Mouse (Mus musculus): ENCODE measurements around the gene Magi1. TPM values are rescaled to one million over a fixed set of nuclear protein-coding genes. Genes with fewer than 3 reads are reported as not detected.
A peak's percentile ranks its signal among the peaks of the same experiment; 100 is the strongest.

Gene Magi1
- polyA plus RNA-seq, 1 experiment from 2014 or later = 19.9 TPM

GRCm38 (mm10) chr6:93771081-93771480, 512.6 kb downstream of the Magi1 start:
- 43% methylated on average over 4 of the region's 4 CpGs for WGBS
- H3K27me3 ChIP-seq = no peaks in the 10 kb centered on the region
- H3K4me1 ChIP-seq = peaks cover 6% of the 10 kb centered on the region; the same call in 1 of the 2 replicates
- H3K9ac ChIP-seq = no peak overlapping the region
- H3K36me3 ChIP-seq = peaks cover 6% of the 10 kb centered on the region; the same call in 1 of the 2 replicates
- 0 out of 2 replicates have a peak, but pooled peaks cover 3% of the 10 kb centered on the region for H3K9me3 ChIP-seq
- no peak for ATAC-seq (ENCODE audit: insufficient number of reproducible peaks, insufficient read depth, low FRiP score, low TSS enrichment)
- no peak overlapping the region for H3K4me2 ChIP-seq (replicated peaks)
- no peak overlapping the region for H3K4me3 ChIP-seq
- H3K27ac ChIP-seq = no peak overlapping the region

- H3K27ac ChIP-seq = no peak overlapping the region
- 0 out of 2 replicates have a peak, but pooled peaks cover 3% of the 10 kb centered on the region for H3K9me3 ChIP-seq
- 71% methylated on average over 5 of the region's 5 CpGs for WGBS
- no peak overlapping the region for H3K4me2 ChIP-seq (replicated peaks)
- H3K36me3 ChIP-seq = peaks cover 6% of the 10 kb centered on the region; the same call in 1 of the 2 replicates
- no peak for ATAC-seq (ENCODE audit: insufficient number of reproducible peaks, insufficient read depth, low FRiP score, low TSS enrichment)
- no peak overlapping the region for H3K4me3 ChIP-seq
- H3K9ac ChIP-seq = no peak overlapping the region
- H3K27me3 ChIP-seq = no peaks in the 10 kb centered on the region
- H3K4me1 ChIP-seq = peaks cover 6% of the 10 kb centered on the region; the same call in 1 of the 2 replicates
Measured at GRCm38 (mm10) chr6:93770283-93771025, 513.3 kb downstream of the Magi1 start.

GRCm38 (mm10) chr6:93758114-93758513, 525.6 kb downstream of the Magi1 start:
- no peak overlapping the region for H3K4me3 ChIP-seq
- H3K36me3 ChIP-seq = peaks cover under 1% of the 10 kb centered on the region; the same call in 1 of the 2 replicates
- no peak overlapping the region for H3K9ac ChIP-seq
- no peak overlapping the region for H3K4me2 ChIP-seq (replicated peaks)
- no peaks in the 10 kb centered on the region for H3K27me3 ChIP-seq
- 0 out of 2 replicates have a peak overlapping the region, but pooled peaks have one; percentile 50 for H3K27ac ChIP-seq
- 60% methylated on average over 3 of the region's 3 CpGs for WGBS
- no peaks in the 10 kb centered on the region for H3K9me3 ChIP-seq
- H3K4me1 ChIP-seq = peaks cover 7% of the 10 kb centered on the region
- ATAC-seq (ENCODE audit: insufficient number of reproducible peaks, insufficient read depth, low FRiP score, low TSS enrichment) = no peak

GRCm38 (mm10) chr6:93757353-93758087, 526.2 kb downstream of the Magi1 start:
- H3K27ac ChIP-seq = peak overlapping the region; percentile 50; the same call in 1 of the 2 replicates
- H3K4me1 ChIP-seq = peaks cover 7% of the 10 kb centered on the region
- peaks cover 3% of the 10 kb centered on the region; the same call in 1 of the 2 replicates for H3K36me3 ChIP-seq
- 21% methylated on average over 11 of the region's 11 CpGs for WGBS
- no peak overlapping the region for H3K9ac ChIP-seq
- H3K9me3 ChIP-seq = no peaks in the 10 kb centered on the region
- H3K27me3 ChIP-seq = no peaks in the 10 kb centered on the region
- no peak overlapping the region for H3K4me2 ChIP-seq (replicated peaks)
- ATAC-seq (ENCODE audit: insufficient number of reproducible peaks, insufficient read depth, low FRiP score, low TSS enrichment) = peak; percentile 92
- no peak overlapping the region for H3K4me3 ChIP-seq

- no peaks in the 10 kb centered on the region for H3K4me1 ChIP-seq
- H3K9ac ChIP-seq = no peak overlapping the region
- H3K9me3 ChIP-seq = no peaks in the 10 kb centered on the region
- H3K4me3 ChIP-seq = no peak overlapping the region
- no peaks in the 10 kb centered on the region for H3K27me3 ChIP-seq
- no peak for ATAC-seq (ENCODE audit: insufficient number of reproducible peaks, insufficient read depth, low FRiP score, low TSS enrichment)
- no peak overlapping the region for H3K27ac ChIP-seq
- H3K36me3 ChIP-seq = peaks cover 31% of the 10 kb centered on the region
- 82% methylated on average over 6 of the region's 6 CpGs for WGBS
- no peak overlapping the region for H3K4me2 ChIP-seq (replicated peaks)
Measured at GRCm38 (mm10) chr6:93743145-93743544, 540.6 kb downstream of the Magi1 start.

- Histone ChIP-seq H3K4me3 (no peak overlapping the region), H3K4me1 (no peaks in the 10 kb centered on the region), H3K27me3 (no peaks in the 10 kb centered on the region), H3K4me2 (replicated peaks) (no peak overlapping the region), H3K9ac (no peak overlapping the region), H3K9me3 (no peaks in the 10 kb centered on the region), H3K36me3 (peaks cover 6% of the 10 kb centered on the region; the same call in 1 of the 2 replicates), H3K27ac (no peak overlapping the region)
- WGBS = 84% methylated on average over 3 of the region's 3 CpGs
- no peak for ATAC-seq (ENCODE audit: insufficient number of reproducible peaks, insufficient read depth, low FRiP score, low TSS enrichment)
Measured at GRCm38 (mm10) chr6:93739786-93740185, 543.9 kb downstream of the Magi1 start.

GRCm38 (mm10) chr6:93737083-93737482, 546.6 kb downstream of the Magi1 start:
- no peaks in the 10 kb centered on the region for H3K4me1 ChIP-seq
- H3K9me3 ChIP-seq = no peaks in the 10 kb centered on the region
- whole genome bisulfite sequencing = 100% methylated on average over 1 of the region's 1 CpGs
- H3K27me3 ChIP-seq = no peaks in the 10 kb centered on the region
- H3K4me3 ChIP-seq = no peak overlapping the region
- H3K9ac ChIP-seq = no peak overlapping the region
- no peak overlapping the region for H3K27ac ChIP-seq
- H3K4me2 ChIP-seq (replicated peaks) = no peak overlapping the region
- no peak for ATAC-seq (ENCODE audit: insufficient number of reproducible peaks, insufficient read depth, low FRiP score, low TSS enrichment)
- H3K36me3 ChIP-seq = no peaks in the 10 kb centered on the region

- WGBS = 91% methylated on average over 3 of the region's 3 CpGs
- Histone ChIP-seq H3K27me3 (no peaks in the 10 kb centered on the region), H3K9me3 (no peaks in the 10 kb centered on the region)
Measured at GRCm38 (mm10) chr6:93736071-93736470, 547.6 kb downstream of the Magi1 start.

GRCm38 (mm10) chr6:93733800-93734199, 549.9 kb downstream of the Magi1 start:
- Histone ChIP-seq H3K27ac (no peak overlapping the region), H3K9me3 (no peaks in the 10 kb centered on the region), H3K27me3 (no peaks in the 10 kb centered on the region), H3K36me3 (no peaks in the 10 kb centered on the region), H3K9ac (no peak overlapping the region), H3K4me2 (replicated peaks) (no peak overlapping the region), H3K4me3 (no peak overlapping the region), H3K4me1 (0 out of 2 replicates have a peak, but pooled peaks cover 2% of the 10 kb centered on the region)
- no peak for ATAC-seq (ENCODE audit: insufficient number of reproducible peaks, insufficient read depth, low FRiP score, low TSS enrichment)
- 85% methylated on average over 6 of the region's 6 CpGs for WGBS

More at GRCm38 (mm10) chr6:93736071-93736470, 547.6 kb downstream of the Magi1 start:
- Histone ChIP-seq H3K4me3 (no peak overlapping the region), H3K4me1 (no peaks in the 10 kb centered on the region), H3K36me3 (no peaks in the 10 kb centered on the region), H3K27ac (no peak overlapping the region), H3K9ac (no peak overlapping the region), H3K4me2 (replicated peaks) (no peak overlapping the region)
- no peak for ATAC-seq (ENCODE audit: insufficient number of reproducible peaks, insufficient read depth, low FRiP score, low TSS enrichment)

- Histone ChIP-seq H3K4me3 (no peak overlapping the region), H3K27me3 (no peaks in the 10 kb centered on the region), H3K27ac (no peak overlapping the region), H3K9ac (no peak overlapping the region), H3K4me1 (peaks cover 20% of the 10 kb centered on the region), H3K4me2 (replicated peaks) (no peak overlapping the region), H3K36me3 (no peaks in the 10 kb centered on the region), H3K9me3 (no peaks in the 10 kb centered on the region)
- 64% methylated on average over 8 of the region's 8 CpGs for WGBS
- ATAC-seq (ENCODE audit: insufficient number of reproducible peaks, insufficient read depth, low FRiP score, low TSS enrichment) = no peak
Measured at GRCm38 (mm10) chr6:93729702-93730101, 554.0 kb downstream of the Magi1 start.

GRCm38 (mm10) chr6:93728791-93729190, 554.9 kb downstream of the Magi1 start:
- Histone ChIP-seq H3K4me1 (peaks cover 20% of the 10 kb centered on the region), H3K9ac (no peak overlapping the region), H3K36me3 (no peaks in the 10 kb centered on the region), H3K4me3 (no peak overlapping the region), H3K27ac (no peak overlapping the region), H3K9me3 (no peaks in the 10 kb centered on the region), H3K4me2 (replicated peaks) (no peak overlapping the region), H3K27me3 (no peaks in the 10 kb centered on the region)
- ATAC-seq (ENCODE audit: insufficient number of reproducible peaks, insufficient read depth, low FRiP score, low TSS enrichment) = no peak
- WGBS = 71% methylated on average over 4 of the region's 4 CpGs

All from embryonic facial prominence, embryonic 12.5 days (tissue).